Mouse (Mus musculus): ENCODE results near the gene Olfr548-ps1.

Gene Olfr548-ps1

GRCm38 (mm10) chr7:102575998-102576397 lies 35.3 kb downstream of the Olfr548-ps1 start:
- DNase-seq = no peak

- DNase-seq = no peak
Observed at GRCm38 (mm10) chr7:102591786-102592185, 51.1 kb downstream of the Olfr548-ps1 start, which contains the start of gene Olfr551. Gene Olfr551 (minus strand): TSS chr7:102591886.
